Mouse (Mus musculus): ENCODE results near the gene Ccdc146. TPM values are rescaled to one million over a fixed set of nuclear protein-coding genes. Genes with fewer than 3 reads are reported as not detected.

The Ccdc146 gene
- total RNA-seq, 2 experiments from 2014 or later = 3.0 to 3.6 TPM

Other genes with a start within 250 kb of the Ccdc146 start
- 1 to 10 TPM; 3.9 to 4.3 TPM for gene Gsap, start 238.4 kb downstream of the Ccdc146 start, total RNA-seq (2021)
- gene Fgl2, start 52.0 kb downstream of the Ccdc146 start, total RNA-seq (2021) = 10 to 100 TPM; 31.9 to 37.7 TPM
- 10 to 100 TPM; 15.4 to 16.4 TPM for gene Fam185a, start 281 bp upstream of the Ccdc146 start, total RNA-seq (2021)
- gene Lrrc17, start 118.9 kb upstream of the Ccdc146 start, total RNA-seq (2021) = 1 to 10 TPM; 2.4 to 4.2 TPM
- not detected for gene Fbxl13, start 221.0 kb upstream of the Ccdc146 start, total RNA-seq (2021)
- gene Armc10, start 221.1 kb upstream of the Ccdc146 start, total RNA-seq (2021) = 1 to 10 TPM; 6.6 to 7.8 TPM